Mouse (Mus musculus) layer of hippocampus, adult 9-10 months (tissue): ENCODE data around the gene Prkce.

Experiments
- DNase-seq: peaks from one replicate; pipeline ENCODE4 v3.0.0; 2022; ENCODE audit warnings: low spot score

Gene Prkce

DNA sequence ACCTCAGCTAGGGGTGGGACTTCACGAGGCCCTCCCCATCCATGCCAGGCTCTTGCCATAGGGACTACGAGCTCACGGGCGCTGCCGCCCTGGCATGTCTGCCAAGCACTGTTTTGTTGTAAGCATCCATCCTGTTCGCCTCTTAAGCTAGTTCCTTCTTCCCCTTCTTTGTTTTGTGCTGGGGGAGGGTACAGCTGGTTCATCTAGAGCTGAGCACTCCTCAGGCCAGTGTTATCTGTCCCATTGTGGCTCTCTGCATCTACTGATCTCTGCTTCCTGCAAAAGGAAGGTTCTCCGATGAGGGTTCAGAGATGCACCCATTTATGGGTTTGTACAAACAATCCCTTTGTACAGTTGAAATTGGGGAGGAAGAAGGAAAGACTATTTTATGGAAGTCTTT lies 9.1 kb downstream of the Prkce start:
- no peak for DNase-seq

DNA sequence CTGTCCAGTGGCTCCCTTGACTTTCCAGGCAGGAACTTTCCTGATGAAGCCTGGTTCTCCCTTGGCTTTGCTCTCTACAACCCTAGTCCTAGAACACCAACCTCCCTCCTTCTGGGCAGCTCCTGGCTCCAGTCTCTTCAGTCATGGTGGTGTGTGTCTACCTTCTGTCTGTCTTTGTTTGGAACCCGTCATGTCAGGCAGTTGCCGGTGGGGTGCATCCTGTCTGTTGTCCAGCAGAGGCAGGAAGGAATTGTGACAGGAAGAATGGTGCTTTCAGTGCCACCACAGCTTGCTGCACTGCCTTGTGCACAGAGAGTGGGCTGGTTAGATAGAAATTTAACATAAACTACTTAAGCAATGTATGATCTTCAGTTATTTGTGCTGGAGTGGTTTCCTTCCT lies 16.2 kb downstream of the Prkce start:
- DNase-seq: no peak

DNA sequence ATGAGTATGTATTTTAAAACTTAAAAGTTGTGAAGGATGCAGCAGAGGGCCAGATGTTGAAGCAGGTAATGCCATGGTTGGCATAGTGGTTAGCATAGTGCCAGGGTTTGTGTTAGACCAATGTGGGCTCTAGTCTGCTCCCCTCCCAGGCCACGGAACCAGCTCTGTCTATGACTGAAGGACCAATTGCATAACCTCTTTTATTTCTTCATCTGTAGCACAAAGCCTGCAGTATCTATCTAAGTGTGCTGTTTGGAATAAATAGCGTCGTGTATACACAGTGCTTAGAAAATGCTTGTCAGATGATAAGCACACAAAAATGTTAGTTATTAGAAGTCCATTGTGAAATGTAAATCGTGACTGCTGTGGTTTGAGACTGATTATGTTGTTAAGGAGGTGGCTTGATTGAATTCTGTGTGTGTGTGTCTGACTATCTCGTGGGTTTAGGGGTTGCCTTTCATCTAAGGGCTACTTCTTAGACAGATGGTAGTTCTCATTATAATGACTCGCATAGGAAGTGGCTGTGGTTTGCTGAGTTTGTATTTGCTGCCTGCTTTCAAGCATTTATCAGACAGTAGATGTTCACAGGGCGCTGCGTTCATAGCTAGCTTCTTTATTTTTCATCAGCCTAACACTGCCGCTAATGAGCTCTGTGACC lies 17.1 kb downstream of the Prkce start:
- no peak for DNase-seq

DNA sequence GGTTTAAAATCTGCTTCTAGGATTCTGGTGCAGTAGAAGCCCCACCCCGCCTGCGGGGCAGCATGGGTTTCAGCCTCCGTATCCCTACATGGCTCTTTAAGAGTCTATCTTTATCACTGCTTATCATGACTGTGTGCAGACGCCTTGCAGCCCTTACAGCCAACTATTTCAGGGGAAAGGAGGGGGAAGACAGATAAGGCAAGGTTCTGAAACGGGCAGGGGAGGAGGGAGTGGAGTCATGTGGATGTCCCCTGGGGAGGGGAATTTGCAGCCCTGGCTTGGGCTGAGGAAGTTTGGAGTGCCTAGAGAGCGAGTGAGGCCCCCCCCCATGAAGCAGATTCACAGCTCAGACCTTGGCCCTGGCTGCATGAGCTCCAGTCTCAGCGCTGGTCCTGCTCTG lies 18.0 kb downstream of the Prkce start:
- DNase-seq: no peak

DNA sequence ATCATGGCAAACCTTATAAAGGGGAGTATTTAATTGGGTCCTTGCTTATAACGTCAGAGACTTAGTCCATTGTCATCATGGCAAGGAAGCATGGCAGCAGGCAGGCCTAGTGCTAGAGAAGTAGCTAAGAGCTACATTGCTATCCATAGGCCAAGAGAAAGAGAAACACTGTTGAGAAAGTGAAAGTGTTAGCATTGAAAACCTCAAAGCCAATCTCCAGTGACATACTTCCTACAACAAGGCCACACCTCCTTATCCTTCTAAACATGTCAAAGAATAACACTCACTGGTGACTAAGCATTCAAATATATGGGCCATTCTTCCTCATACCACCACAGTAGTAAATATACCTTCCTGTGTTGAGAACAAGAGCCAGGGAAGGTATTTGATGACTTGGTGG lies 20.2 kb downstream of the Prkce start:
- DNase-seq: no peak

DNA sequence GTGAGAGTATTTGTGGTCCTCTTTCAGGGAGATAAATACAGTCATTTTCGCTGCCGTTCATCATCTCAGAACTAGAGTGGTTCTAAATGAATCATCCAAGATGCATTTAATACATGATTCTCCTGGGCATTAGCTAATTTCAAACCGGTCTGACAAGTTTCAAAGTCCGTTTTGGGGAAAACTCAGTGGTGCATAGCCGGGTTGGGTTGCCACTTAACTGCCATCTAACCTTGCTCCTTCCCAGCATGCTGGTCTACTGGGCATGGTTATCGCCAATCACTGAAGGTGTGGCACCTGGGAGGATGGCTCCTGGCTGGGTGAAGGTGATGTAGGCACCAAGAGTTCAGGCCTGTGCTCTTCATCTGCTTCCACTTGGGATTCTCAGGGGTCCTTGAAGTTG lies 26.4 kb downstream of the Prkce start:
- DNase-seq: no peak

DNA sequence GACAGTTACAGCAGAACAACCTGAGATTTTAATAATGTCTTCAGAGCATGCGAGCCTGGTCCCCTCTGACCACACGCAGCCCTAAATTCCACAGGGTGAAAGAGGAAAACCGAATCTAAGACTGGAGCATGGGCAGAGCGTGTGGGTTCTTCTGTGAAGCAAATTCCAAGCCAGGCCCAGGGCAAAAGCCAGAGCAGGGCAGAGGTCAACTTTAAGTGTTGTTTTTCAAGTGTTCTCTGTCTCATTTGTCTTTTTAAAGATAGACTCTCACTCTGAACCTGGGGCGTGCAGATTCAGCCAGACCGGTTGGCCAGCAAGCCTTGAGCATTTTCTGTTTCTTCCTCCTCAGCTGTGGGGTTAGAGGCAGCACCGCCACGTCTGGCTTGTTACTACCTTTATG lies 27.3 kb downstream of the Prkce start:
- DNase-seq: no peak

DNA sequence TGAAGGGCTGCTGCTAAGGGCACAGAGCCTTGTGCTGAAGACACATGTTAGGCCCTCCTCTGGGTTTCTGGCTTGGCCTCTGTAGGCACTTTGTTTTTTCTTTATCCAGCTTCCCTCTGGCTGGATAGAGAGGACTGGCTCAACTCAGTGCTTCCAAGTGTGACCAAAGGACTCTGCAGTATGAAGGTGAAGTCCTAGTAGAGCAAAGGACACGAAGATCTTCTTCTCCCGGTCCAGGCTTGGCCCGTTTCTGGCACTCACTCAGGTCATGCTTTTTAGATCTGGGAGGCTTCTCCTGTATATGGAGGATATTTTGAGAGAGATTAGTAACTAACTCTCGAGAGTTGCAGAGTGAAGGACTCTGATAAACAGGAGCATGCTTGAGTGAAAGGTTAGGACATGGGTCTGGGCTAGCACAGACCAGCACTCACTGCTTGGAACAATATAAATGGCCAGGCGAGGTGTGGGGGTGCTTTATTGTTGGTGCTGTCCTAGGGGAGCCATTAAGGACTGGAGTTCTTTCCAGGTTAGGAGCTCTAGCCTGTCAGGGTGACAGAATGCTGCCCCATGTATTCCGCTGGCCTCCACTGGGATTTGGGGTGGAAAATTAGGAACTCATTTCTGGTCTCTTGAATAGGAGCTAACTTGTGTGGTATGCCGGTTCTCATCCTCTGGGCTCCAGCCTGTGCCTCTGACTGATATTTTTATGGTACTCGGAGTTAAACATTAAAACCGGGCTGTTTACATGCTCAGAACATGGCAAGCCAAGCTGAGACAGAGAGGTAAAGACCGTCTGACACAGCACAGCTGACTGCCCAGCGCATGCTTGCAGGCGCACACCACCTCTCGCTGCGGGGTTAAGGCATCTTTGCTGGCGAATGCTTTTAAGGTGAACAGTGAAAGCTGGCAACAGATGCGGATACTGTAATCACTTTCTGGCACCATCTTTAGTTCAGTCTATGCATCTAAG lies 31.2 kb downstream of the Prkce start:
- no peak for DNase-seq

DNA sequence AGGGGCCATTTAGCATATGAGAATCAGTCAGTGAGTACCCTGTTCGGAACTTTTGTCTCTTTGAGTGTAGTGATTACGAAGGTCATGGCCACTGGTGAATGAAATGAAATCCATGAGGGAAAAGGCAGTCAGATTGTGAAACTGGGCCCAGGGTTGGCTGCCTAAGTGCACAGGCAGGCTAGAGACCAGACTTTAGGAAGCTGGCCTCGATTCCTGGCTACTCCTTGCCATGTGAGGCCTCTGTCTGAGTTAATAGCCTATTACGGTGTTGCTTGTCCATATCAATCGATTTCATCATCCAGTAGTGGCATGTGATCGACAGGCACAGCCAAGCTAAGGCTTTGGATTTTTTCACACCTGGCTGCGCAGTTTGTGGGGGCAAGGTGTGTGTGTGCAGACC lies 34.4 kb downstream of the Prkce start:
- DNase-seq: no peak

DNA sequence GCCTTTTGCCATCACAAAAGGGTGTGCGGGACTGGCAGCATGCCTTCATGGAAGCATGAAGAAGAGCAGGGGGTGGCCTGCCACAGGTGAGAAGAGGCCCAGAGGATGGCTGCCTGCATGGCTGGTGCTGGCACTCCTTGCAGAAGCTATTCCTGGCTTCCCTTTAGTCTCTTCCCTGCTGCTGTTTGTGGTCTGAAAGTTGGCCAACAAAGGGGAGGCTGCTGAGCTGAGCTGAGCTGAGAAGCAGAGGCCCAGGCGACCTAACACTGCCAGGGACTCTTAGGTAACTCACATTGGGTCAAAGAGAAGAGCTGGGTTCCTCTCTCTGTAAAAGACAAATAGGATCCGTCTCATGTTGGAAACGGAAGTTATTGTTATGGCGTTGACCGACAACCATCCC lies 35.4 kb downstream of the Prkce start:
- DNase-seq: no peak

DNA sequence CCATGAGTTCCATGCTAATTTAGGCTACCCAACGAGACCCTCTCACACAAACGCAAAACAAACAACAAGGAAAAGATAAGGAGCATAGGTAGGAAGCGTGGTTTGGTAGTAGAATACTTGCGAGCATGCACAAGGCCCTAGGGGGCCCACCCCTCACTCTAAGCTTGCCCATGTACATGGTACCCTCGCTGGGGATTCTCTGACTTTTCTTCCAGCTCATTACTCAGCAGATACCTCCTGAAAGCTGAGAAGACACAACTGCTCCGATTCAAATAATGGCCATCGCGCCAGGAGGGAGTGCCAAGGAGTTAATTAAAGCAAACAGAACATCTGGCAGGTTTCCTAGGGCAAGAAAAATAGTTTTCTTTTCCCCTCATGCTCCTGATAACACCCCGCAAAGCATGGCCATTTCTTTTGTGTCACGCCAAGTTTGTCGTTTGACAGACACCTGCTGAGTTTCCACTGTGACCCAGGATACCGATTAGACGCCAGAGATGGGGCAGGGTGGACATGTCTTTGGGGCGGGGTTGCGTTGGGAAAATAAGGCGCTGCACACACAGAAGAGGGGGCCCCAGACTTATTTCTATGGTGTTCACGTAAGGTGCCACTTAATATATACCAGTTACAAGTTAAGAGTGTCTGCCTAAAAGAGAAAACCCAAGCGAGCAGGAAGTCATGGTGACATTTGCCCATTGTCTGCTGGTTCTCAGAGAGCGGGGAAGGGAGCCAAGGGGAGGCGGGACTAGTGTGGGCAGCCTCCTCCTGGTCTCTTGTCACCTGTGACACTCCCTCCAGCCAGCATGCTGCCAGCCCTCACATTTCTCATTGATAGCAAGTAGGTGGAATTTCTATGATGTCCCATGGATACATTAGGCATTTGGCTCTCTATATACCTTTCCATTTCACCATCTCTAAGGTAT lies 36.2 kb downstream of the Prkce start:
- DNase-seq: no peak

DNA sequence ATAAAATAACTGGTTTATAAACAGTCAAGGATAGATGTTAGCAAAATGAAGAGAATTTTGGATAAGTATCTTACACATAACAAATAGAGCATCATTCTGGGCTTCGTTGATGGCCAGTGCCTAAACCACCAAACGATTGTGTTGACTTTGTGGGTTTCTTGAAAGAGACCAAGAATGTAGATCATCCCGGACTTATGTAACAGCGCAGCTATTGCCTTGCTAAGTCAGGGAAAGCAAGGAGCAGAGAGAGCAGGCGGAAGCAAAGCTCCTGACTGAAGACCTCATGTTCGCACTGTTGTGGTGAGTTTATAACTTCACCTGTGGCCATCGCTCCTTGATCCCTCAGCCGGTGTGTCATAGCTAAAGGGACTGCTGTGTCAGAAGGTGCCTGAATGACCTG lies 38.7 kb downstream of the Prkce start:
- no peak for DNase-seq

DNA sequence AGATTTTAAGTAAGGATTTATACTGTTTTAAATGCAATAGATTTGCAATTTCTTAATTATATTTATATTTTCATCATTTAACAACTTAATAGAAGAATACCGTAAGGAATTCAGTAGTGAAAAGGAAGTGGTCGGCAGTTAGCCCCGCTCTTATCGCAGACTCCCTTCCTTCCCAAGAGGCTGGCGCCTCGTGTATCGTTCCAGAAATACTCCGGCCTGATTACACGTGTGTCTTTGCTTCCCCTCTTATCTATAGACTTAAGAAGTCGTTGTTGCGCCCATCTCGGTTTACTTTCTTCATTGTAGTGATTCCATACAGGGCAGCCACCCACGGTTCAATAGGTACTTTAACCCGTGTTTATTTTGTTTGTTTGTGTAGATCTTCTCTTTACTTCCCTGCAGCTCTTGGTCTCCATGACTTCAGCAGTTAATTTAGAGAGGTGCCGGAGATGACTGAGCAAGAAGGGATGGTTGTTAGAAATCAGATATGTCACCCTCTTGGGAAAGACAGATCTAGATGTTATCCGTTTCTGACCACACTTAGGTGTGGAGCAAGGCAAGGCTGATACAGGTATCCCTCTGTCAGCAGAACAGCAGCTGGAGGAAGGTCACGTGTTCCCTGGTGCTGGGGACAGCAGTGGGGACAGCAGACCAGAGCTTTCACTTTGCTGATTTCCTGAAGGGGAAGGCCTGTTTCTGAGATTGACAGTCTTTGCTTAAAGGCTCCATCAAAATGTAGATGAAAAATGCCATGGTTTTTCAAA lies 40.7 kb downstream of the Prkce start:
- no peak for DNase-seq

DNA sequence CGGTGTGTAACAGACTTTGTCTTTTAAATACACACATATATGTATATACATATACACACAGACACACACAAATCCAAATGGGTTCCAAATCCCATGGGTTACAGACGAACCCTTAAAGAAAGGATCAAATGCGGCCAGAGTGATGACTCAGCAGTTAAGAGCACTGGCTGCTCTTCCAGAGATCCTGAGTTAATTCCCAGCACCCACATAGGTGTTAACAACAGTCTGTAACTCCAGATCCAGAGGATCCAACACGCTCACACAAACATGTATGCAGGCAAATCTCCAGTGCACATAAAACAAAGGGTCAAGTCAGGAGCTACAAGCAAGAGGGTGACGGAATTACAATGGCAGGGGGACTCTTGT lies 41.2 kb downstream of the Prkce start:
- no peak for DNase-seq

DNA sequence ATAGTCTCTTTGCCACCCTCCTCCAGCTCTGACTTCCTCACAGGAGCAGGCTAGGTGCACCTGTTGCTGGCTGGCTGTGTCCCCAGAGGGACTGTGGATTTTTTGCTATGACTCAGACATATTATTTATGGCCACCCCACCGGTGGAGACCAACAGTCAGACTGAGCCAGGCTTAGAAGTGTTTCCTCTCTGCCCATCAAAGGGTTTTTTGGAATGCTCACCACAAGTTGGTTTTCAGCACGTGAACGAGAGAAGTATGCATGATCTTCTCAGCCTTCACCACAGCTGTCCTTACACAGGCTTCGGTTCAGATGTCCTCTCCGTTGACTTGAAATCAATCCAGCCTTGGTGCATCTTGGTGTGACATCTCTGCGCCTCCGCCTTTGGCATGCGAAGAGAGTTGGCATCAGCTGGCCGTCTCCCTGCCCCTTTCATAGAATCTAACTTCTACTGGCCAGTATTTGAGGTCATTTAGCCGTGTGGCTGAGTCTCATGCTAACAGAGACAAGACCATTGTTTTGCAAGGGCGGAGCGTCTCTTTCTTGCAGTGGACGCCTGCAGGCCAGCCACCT lies 42.2 kb downstream of the Prkce start:
- DNase-seq: no peak

DNA sequence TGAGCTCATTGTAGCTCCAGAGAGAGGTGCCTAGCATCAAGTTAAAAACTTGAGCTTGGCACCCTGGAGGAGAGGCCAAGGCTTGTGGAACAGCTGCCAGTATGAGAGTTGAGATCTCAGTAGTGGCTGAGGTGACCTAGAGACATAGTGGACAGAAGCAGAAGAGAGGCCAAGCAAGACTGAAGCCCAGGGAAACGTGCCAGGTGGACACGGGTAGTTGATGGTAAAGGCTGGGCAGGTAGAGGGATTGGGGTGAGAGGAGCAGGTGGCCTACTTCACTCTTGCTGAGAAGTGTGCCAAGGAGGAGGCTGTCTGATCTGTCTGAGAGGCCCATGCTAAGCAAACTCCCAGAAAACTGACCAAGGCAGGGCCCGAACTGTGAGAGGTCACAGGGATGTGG lies 44.6 kb downstream of the Prkce start:
- DNase-seq: no peak

DNA sequence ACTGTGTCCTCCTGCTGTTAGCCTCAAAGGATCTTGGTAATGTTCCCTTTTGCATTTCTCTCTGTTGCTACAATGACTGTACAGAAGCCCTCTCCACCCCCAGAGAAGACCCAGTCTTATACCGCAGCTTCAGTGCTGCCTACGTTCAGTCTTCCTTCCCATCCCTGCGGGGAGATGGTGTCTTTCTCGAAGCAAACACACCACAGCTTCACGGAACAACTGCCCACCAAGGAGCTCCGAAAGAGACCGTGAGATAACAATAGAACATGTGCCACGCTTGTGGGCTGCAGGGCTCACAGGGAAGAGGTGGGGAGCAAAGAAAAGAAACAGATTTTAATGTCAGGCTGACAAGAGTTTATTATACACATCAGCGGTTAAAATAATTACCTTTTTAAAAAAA lies 46.7 kb downstream of the Prkce start:
- DNase-seq: no peak

DNA sequence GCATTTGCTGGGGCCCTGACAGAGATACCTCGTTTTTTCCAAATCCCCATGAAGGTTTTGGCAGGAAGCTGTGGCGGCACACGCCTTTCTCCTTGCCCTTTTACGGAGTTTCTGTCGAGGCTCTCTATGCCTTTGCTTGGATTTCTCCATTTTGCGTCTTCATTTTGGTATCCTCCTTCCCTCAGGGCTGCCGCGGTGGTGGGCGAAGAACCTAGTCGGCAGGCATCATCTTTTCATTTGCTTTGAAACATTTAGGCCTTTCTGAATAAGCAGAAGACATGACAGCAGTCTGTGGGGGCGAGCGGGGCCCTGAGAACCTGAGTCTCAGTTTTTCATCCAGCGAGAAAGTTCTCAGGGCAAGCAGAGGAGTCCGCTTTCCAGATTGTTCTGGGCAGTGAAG lies 47.2 kb downstream of the Prkce start:
- DNase-seq: no peak

DNA sequence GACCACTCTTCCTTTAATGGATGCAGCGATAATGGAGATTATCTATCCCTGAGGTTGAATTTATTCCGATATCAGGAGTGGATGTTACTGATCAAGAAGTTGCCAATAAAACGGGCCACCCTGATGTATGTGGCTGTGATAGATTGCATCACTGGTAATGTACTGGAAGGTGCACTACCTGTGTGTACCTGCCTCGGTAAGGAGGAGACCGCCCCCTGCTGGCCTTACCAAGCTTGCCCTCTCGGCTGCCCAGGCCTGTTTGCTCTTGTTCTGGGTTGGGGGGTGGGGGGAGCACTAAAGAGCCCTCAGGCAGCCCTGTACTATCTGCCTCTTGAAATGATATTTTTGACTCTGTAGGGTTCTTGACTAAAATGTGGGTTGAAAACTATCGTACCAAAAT lies 48.2 kb downstream of the Prkce start:
- DNase-seq: no peak

DNA sequence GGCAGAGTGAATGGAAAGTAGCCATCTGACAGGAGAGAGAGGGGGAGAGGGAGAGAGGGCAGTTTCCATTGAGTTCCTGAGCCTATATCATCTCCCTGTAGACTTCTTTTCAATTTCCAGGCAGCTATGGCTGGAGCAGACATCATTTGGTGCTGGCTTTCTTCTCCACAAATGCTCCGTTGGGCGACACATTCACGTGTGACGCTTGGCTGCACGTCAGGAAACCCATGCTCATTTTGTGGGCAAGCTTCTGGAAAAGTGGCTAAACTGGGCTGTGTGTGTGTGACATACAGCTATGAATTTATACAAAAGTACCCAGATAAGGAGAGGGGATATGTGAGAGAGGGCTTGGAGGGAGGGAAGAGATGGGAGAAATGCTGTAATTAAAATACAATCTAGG lies 49.9 kb downstream of the Prkce start:
- DNase-seq: no peak

DNA sequence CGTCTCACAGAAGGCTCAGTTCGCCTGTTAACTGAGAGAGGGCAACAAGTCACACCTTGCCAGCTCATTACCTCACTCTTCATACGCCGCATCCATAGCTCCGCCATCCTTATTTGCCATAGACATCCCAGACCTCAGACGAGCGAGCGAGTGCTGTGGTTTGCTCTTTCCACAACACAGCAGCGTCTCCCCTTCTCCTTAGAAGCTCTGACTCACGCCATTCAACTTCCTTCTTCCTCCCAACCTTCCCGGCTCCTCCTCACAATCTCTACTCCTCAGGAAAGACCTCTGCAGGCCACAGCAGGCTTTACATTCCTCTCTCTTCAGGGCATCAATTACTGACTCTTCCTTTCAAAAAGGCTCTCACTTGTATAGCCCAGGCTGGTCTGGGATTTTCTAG lies 51.0 kb downstream of the Prkce start:
- no peak for DNase-seq
